Mouse (Mus musculus): ENCODE data around the gene Dpp6.
"Not testable (repeated sequence)": the region's sequence is repeated elsewhere in the genome, so short reads cannot be mapped to it uniquely, and the experiment has no call there.

The Dpp6 gene

DNA sequence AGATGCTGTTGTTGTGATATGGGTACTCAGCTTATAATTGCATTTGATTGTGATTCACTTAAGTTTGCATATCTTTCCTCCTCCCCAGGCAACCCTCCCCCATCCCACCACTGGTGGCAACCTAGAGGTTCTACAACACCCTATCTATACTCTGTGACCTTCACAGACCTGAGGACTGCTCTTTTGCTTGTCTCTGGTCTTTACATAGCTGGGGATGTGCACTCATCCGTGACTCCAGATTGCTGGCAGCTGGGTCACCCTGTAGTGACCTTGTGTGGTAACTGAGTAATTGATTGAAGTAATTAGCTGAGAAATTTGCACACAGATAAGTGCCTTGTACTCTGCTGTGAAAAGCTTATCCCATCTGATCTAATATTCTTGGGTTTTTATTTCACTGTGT is 669.1 kb downstream of the Dpp6 start:
- DNase-seq (ENCODE audit: low spot score in 2 of 2) = no peak

DNA sequence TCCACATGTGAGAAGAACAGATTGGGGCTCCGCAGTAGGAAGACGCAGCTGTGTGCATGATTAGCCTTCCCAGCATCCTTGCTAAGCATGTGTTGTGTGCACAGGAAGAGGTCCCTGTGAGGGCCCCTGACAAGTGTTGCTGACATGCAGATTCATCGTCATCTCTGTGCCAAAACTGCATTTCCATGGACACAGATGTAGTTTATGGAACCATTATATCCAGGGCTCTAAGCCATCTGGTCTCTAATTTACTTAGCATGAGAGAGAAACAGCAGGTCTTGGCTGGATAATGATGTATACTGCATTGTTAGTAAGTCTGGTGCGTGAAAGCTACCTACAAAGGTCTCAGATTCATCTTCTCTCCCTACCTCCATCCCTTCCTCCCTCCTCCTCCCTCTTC is 673.9 kb downstream of the Dpp6 start:
- DNase-seq (ENCODE audit: low spot score in 2 of 2) = no peak

DNA sequence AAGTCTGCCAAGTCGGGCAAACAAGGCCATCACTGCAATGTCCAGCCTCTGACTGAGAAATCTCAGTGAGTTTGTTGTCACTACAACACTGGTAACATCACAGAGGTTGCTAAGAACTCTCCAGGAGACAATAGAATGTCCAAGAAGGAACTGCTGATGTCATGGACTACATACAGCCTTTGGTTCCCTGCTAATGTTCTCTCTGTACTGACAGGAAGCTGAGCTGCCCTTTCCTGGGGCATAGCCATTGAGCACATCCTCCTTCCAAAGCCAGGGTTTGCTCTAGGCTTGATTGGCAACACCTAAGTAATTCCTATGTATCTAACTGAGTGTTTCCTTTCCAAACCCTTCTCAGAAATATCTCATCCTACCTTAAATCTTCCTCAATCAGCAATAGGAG is 684.3 kb downstream of the Dpp6 start, which contains the start of gene Speer4b:
Speer4b (minus strand) TSS at position 101 of the 400 bp plus-strand sequence.
- DNase-seq (ENCODE audit: low spot score in 2 of 2) = not testable (repeated sequence)

DNA sequence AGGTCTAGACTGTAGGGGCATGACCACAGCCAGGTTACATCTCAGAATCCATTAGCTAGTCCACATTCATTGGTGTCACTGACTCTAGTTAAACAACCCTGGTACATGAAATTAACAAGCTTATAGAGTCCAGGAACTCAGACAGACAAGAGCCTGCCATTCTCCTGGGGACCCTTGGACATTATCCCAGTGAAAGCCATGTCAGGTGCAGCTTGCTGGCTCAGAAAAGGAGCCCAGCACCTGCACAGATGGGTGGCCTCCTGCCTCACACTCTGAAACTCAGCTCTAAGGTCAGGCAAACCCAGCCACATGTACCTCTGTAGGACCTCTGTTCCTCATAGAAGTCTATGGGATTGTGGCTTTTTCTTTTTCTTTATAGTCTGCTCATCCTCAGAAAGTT is 701.7 kb downstream of the Dpp6 start:
- no peak for DNase-seq (ENCODE audit: low spot score in 2 of 2)

DNA sequence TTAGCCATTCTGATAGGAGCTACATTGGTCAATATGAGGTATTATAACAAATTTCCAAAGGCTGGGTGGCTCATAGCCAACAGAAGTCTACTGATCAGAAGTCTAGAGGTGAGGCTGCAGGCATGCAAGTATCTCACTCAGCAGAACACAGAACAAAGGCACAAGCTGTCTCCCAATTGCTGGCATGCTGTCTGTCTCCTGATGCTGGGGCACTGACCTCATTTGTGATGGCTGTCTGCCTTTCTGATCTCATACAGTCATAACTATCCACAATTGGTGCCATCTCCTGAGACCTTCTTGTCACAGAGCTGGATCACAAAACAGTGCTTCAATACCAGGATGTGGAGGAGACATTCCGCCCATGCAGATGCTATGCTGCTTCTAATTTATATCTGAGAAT is 709.9 kb downstream of the Dpp6 start:
- DNase-seq (ENCODE audit: low spot score in 2 of 2) = no peak

DNA sequence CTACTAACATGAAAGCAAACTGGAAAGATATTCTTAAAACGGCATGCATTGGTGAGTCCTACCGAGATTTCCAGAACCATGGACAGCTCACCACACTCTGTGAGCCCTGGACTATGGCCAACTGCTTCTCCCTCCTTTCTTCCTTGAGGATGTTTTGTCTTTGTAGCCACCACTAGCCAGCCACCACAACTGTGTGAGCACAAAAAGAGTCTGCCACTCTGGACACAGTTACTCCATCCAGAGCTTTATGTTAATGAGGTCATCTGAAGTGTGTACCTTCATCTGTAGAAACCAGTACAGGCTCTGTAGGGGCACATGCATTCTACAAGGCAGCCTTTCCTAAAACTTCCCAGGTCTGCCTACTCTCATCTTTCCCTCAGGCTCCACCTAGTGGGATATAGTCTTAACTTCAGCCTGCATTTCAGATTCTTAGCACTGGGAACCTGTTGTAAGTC is 727.8 kb downstream of the Dpp6 start:
- DNase-seq (ENCODE audit: low spot score in 2 of 2) = peak in 1 of 2 experiments; percentile 43

DNA sequence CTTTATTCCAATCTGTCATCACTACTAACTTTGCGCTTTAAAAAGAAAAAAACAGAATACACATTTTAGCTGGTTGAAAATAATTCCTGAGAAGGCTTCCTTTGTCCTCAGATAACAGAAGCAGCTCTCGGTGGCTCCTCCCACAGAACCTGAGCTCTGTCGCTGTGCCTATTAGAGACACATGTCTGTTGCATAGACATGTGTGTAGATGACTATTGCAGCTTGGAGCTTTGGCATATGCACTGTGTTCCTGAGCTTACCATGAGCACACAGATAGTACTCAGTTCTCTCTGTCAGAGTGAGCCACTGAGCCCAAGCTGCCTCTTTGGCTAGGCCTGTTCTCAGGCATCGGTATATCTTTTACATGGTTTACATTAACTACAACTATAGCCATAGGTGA is 732.3 kb downstream of the Dpp6 start:
- DNase-seq (ENCODE audit: low spot score in 2 of 2) = no peak

DNA sequence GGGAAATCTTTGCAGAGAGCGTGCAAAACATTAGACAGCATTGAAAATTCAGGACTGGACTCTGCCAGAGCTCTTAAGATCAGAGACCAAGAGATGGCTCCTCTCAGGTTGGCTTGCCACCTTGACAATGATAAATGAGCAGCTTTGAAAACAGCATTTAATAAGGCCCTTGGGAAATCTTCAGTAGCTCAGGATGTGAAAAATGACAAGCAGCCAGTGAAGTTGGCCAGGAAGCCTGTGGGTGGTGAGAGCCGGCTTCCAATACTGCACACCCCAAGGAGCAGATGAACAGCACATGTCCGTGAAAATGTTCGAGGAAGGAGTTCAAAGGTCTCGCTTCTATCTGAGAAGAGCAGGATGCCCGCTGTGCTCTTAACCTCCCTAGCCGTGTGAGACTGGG is 748.7 kb downstream of the Dpp6 start:
- DNase-seq (ENCODE audit: low spot score in 2 of 2) = peak in 1 of 2 experiments; percentile 24

DNA sequence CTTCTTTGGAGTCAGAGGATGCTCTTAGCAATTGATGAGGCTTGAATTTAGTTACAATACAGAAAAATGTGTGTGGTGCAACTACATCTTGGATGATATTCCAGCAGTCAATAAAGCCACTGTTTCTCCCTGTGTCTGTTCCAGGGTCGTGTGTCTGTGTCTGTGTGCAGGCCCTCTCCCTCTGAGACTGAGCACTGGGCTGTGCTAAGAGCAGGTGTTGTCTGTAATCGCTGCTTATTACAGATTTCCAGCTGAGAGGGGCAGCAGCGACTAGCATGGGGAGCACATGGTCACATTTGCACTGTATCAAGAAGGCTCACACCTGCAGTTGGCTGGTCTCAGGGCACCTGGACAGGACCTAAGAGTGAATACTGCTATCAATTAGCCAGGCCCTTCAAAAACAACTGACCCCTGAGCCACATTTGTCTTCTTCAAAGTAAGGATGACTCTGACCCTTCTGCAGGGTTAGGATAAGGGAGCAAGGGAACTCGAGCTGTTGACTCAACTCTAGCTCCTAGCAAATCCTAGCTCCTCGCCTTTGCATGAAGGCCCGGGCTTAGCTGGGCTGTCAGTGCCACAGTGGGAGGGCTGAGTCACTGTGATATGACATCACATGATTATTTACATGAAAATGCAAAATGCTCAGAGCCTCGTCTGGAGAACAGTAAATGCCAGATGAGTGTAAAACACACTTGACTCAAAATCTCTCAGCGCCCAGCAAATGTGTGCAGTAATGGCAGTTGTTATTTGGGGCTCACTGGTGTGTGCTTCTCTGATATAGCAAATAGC is 771.2 kb downstream of the Dpp6 start:
- peak in 1 of 2 experiments; percentile 29 for DNase-seq (ENCODE audit: low spot score in 2 of 2)

DNA sequence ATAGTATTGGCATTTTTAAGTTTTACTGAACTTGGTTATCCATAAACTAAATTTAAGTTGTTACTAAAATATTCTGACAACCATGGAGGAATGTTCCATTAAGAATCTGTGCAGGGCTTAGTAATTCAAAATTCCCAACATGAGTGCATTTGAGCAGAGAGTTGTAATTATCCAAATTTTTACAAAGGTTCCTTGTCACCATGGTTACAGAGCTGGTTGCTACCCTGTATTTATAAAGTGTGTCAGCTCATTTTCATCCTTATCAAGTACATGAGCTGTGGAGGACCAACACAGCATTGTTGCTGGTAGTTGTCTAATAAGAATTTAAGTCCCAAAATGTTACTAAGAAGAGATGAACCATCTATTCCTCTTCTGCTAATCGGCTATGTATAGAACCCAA is 787.1 kb downstream of the Dpp6 start:
- no peak for DNase-seq (ENCODE audit: low spot score in 2 of 2)

DNA sequence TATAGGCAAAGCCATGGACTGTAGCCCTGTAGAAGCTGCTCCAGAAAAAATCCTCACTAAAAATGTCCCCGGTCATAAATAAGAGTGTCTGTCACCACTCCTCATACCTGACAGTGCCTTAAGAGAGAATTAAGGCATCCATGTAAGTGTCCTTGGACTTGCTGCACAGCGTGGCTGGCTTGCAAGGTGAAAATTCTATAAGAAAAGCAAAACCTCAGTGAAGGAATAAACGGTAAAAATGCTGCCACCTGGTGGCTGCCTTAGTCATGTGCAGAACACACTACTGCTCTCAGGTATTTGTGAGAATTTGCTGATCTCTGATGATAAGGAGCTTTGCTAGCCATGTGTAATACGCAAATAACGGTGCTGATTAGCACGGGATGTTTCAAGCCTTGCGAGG is 798.8 kb downstream of the Dpp6 start:
- peak; percentile 69 to 80 for DNase-seq (ENCODE audit: low spot score in 2 of 2)

DNA sequence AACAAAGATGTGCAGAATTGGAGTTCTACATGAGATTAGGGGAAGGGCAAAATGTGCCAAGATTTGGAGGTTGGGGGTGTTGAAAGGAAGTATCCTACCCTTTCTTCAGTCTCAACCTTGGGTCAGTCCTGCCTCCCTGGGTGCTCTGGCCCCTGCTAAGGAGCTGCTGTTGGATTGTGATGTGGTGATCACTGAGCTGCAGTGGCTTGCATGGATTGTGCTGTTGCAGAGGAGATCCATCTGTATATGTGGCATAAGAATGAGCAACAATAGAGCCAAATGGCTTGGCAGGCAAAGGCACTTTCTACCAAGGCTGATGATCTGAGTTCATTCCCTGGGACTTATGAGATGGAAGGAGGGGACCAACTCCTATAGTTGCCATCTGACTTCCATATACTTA is 804.8 kb downstream of the Dpp6 start:
- no peak for DNase-seq (ENCODE audit: low spot score in 2 of 2)

DNA sequence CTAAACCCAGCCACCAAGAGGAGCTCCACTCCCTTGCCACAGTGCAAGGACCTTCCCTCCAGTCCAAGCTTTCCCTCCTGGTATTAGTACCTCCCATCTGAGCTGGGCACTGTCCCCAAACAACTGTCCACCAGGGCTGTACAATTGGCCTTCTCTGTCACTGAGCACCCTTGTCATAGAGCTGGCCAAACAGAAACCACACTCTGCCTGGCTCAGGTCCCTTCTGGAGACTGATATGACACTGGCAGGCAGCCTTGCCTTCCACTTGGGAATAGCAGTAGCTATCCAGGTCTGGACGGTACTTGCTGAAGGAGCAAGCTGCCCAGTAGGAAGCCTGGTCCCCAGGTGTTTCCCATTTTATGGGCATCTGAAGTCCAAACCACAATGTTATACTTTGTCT is 806.9 kb downstream of the Dpp6 start:
- no peak for DNase-seq (ENCODE audit: low spot score in 2 of 2)

DNA sequence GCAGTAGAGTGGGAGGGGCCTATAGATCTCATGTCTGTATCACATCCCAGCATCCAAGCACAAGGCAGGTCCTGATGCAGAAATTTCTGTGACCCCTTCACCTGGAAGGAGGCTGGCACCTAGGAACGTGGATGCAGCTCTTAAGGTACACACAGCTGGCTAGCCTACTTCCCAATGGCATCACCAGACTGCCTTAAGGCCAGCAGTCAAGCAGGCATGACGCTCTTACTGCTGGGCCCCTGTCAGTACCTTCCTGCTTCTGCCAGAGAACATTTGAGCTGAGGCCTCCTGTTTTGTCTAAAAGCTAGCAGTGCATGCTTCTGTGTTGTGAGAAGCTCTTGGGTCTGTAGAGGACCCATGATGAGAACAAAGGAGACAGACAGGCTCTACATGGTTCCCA is 815.1 kb downstream of the Dpp6 start:
- DNase-seq (ENCODE audit: low spot score in 2 of 2) = no peak

DNA sequence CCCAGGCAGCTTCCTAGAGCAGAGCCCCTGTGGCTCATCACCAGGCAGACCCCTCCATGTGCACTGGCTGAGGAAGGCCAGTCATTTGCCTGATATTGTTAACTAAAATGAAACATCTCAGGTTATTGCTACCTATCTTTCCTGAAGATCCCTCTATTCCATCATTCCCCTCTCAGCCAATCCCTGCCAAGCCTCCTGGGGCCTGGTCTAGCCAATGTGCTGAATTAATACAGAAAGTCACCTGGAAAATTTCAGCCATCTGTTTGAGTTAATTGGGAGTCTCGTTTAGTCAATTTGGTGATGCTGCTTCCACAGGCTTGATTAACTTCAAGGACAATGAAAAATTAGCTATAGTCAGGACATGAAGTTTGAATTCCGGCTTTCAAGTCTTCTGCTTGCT is 818.9 kb downstream of the Dpp6 start:
- DNase-seq (ENCODE audit: low spot score in 2 of 2) = no peak

DNA sequence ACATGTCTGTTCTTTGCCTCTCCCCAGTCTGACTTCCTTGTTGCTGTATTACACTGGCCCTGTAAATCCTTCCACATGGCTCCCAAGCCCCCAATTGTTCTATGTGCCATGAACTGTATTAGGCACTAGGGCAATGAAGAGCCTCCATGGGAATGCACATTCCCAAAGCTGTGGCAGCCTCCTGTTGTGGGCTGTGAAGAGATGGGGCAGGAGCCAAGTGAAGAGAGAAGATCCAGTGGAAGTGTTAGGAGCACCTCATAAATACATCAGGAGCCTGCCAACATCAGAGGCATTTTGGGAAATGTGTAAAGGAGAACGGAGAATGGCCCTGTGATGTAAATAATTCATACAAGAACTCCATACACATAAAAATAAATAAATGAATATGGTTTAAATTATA is 824.9 kb downstream of the Dpp6 start:
- peak in 1 of 2 experiments; percentile 41 for DNase-seq (ENCODE audit: low spot score in 2 of 2)

DNA sequence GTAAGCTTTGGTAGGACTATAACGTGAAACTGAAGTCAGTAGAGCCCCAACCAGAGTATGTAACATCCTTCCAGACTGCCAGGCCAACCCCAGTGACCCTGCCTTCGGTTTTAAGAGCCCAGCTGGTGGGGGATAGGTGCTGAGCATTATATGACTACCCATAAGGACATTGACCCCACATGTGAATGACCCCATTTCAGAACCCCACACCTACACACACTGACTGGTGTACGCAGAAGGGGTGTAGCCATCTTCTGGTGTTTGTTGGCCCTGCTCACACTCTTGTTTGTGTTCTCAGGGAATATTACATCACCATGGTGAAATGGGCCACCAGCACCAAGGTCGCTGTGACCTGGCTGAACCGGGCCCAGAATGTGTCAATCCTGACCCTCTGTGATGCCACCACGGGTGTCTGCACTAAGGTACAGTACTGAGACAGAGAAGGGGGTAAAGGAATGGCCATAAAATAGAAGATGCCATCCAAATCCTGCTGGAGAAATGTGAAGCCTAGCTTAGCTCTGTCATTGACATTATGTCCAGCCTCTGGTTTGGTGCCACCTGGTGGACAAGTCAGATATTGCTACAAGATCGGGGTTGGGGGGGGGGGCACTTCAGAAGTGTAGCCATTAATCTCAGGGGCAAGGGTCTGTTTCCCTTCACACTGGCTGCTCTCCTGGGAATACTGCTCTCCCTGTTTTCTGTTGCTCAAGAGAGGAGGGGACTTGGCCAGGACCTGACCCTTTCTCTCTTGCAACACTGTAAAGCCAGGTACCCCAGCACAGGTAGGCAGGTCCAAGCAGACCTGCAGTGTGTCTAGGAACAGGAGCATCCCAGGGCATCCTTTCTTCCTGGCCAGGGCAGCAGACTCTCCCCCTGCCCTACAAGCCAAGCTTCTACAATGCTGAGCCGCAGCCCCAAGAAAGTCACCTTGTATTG is 835.1 kb downstream of the Dpp6 start:
- peak in 1 of 2 experiments; percentile 30 for DNase-seq (ENCODE audit: low spot score in 2 of 2)

DNA sequence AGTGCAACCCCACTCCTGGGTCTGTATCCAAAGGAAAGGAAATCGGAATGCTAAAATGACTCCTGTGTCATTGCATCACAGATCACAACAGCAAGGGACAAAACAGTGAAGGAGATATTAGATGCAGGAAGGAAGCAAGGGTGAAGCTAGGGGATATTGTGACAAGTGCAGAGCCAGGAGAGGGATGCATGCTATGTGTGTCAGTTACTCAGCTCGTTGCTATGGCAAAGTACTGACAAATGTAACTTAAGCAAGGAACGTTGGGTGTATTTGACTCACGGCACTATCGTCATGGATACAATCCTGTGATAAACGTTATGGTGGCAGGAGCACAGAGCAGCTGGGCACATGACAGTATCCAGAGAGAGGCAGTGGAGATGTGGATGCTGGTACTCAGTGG is 839.1 kb downstream of the Dpp6 start:
- no peak for DNase-seq (ENCODE audit: low spot score in 2 of 2)

DNA sequence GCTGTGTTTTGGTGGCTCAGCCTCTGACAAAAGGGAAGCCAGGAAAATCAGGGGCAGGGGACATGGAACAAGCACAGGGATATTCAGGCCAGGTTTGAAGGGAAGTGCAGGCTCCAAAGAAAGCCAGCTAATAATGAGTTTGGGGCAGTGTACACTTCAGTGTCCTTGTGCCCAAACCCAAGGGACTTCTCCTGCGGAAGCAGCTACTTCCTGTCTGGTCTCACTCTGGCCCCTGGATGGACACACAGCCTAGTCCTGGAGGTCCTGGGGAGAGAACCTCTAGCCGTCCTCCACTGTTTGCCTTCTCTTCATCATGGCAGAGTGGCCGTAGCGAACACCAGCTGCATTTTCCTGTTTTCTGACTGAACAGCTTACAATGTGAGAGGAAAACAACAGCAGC is 840.7 kb downstream of the Dpp6 start:
- DNase-seq (ENCODE audit: low spot score in 2 of 2) = no peak

DNA sequence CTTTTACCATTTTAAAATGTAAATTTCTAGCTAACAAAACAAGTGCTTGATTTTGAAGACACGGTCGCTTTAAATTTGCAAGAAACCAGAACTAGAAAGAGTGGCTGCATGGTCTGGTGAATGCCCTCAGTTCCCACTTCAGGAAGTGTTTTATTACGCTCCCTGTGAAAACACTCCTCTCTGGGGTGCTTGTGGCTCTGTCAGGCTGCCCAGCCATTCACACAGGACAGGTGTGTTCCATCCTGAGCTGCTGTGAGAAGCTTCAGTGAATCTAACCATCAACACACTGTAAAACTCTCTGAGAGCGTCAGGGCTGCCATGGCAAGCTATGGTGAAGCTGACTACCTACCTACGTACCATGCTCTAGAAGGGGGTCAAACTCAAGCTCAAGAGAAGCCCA is 841.2 kb downstream of the Dpp6 start:
- no peak for DNase-seq (ENCODE audit: low spot score in 2 of 2)

DNA sequence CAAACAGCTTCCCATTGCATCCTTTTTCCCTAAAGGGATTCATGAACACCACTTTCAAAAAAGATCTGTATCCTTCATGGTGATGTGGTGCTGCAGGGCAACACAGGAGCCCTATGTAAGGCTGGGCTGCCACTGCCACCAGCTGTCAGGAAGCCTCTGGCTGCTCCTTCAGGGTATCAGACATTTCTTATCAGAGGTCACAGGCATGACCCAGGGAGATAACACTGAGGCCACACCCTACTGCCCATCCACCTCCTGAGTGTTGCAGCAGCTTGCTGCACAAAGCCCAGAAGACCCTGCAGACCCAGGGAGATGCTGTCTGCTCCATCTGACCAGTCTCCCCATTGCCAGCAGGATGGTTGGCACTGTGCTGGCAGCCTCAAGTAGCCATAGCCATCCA is 841.6 kb downstream of the Dpp6 start:
- no peak for DNase-seq (ENCODE audit: low spot score in 2 of 2)

DNA sequence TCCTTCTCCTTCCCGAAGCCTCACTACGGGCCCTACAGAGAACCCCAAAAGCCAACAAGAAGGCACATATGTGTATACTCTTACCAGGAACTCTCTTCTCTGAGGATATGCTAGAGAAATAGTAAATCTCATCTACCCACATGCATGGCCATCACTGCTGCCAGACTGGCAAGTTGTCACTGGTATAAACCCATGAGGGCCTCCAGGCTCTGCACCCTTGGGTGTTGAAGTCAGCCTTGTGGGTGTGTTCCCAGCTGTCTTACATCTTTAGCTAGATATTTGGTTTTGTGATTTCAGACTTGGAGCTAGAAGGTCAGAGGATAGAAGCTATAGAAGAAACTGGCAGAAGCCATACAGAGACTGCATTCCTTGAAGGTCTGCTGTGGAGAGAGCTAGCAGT is 842.0 kb downstream of the Dpp6 start:
- no peak for DNase-seq (ENCODE audit: low spot score in 2 of 2)

DNA sequence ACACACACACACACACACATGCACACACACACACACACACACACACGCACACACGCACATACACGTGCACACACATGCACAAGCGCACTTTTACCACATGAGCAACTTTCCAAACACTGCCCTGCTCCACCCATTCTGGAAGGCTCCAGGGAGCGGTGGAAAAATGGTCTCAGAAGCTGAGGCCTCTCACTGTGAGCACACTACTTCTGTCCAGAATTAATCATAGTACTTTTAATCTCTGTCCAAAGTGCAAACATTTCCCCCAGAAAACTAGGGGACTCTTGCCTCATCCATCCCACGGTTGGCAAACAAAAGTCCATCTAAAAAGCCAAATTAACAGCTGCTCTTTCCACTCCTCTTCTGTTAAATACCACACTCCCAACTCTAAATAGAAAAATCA is 842.8 kb downstream of the Dpp6 start:
- DNase-seq (ENCODE audit: low spot score in 2 of 2) = no peak

Data from frontal cortex, postnatal 36 days (tissue).